Mouse (Mus musculus) effector memory CD4-positive, alpha-beta T cell, adult 7 months (primary cell): ENCODE measurements around the gene Chst15. TPM values are rescaled to one million over a fixed set of nuclear protein-coding genes. Genes with fewer than 3 reads are reported as not detected.

Experiments used
- polyA plus RNA-seq: library from polyadenylated mRNA; unstranded; fragments of 100-300 nt; shearing (Covaris generic); gene quantifications from one replicate; pipeline ENCODE4 v1.2.1, GENCODE M21; 2017

Gene Chst15
- 2.0 TPM for polyA plus RNA-seq

DNA sequence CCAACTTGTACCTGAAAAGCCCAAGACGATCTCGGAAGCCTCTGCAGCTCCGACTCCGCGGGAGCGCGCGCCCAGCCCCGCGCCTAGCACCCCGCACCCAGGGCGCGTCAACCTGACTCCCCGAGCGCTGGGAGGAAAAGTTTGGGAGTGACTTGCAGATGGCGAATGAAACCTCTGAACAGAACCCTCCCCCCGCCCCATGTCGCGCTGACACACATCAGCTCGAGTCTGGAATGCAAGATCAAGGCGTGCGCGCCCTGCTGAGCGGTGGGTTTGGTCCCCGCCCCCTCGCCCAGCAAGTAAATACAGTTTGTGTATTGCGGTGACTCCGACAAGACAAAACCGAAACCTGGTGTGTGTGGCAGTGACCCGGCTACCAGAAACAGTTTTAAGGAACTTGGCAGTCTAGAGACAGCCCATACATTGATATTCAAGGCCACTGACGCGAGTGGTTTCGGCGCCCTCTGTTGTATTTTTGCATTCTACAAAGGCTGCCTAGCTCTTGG, at the start of gene Chst15:
Chst15 (minus strand) TSS at position 193 of the 506 bp plus-strand sequence.

Other genes with a start within 250 kb of the Chst15 start
- gene Cpxm2, start 162.5 kb downstream of the Chst15 start, polyA plus RNA-seq = not detected